Mouse (Mus musculus): ENCODE results near the gene Mafg.

GRCm38 (mm10) chr11:120658876-120659410 lies 25.5 kb upstream of the Mafg start:
- peak; percentile 93 for TF ChIP-seq CTCF (IDR thresholded peaks at IDR 0.05)
- TF ChIP-seq POLR2A (IDR thresholded peaks at IDR 0.05; ENCODE audit: insufficient read depth, low read depth, low read length): no peak
